Mouse (Mus musculus): ENCODE measurements around the gene Cp. TPM values are rescaled to one million over a fixed set of nuclear protein-coding genes. Genes with fewer than 3 reads are reported as not detected.
"Not testable (repeated sequence)": the region's sequence is repeated elsewhere in the genome, so short reads cannot be mapped to it uniquely, and the experiment has no call there.

Cp gene
- total RNA-seq, 2 experiments from 2014 or later, result 0.23 to 1.3 TPM

DNA sequence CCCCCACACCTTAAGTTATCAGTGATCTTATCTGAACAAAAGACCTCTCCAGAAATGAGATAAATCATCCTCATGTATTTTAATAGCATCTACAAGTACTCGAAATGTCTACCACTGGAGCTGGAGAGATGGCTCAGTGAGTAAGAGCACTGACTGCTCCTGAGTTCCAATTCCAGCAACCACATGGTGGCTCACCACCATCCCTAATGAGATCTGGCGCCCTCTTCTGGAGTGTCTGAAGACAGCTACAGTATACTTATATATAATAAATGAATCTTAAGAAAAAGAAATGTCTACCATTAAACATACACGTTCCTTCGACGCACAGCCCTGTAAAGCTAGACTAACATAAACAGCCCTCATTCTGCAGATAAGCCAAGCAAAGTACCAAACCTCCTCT is 45.9 kb downstream of the Cp start:
- ATAC-seq (replicated peaks; ENCODE audit: low FRiP score, poor library complexity, severe bottlenecking), result no peak

DNA sequence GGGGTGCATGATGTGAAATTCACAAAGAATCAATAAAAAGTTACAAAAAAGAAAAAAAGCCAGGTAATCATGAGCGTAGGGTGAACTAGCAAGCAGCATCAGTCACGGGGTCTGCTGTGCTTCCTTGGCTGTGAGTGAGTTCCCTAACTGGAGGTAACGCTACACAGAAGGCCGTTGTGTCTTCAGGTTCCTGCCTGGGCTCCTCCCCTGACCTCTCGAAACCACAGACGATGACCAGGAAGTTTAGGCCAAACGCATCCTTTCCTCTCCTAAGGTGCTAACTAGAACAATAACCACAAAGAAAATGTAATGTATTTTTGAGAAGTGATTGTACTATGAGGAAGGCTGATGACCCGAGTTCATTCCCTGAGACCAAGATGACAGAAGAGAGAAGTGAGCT is 47.6 kb downstream of the Cp start:
- ATAC-seq (replicated peaks; ENCODE audit: low FRiP score, poor library complexity, severe bottlenecking), result no peak

DNA sequence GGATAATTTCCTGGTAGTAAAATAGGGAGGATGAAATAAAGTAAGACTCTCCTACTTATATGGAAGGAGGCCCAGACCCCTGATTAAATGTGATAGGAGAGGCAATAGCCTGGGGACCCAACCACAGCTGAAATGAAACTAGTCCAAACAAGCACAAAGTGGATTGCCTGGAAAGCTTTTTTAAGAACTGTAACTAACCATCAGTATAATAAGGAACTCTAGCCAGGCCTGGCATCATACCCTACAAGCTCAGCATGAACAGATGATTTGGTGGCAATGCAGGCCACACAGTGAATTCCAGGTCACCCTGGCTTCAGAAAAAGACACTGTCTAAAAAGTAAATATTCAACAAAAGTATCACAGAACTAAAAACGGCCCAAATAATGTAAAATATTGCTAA is 48.8 kb downstream of the Cp start:
- no peak for ATAC-seq (replicated peaks; ENCODE audit: low FRiP score, poor library complexity, severe bottlenecking)

DNA sequence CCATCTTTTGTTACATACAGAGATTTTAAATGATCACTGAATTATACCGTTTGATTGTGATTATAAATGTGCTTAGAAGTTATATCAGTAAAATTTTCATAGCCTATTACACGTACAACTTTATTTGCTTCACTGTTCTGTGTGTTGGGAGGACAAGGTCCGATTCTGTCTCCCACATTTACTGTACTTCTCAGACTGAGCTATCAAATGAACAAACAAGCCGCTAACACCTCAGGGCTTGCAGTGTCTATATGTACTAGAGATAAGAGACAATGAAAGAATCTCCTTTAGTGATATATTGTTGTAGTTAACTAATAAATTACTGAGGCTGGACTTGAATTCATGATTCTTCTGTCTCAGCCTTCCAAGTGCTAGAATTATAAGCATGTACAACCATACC is 50.4 kb downstream of the Cp start:
- ATAC-seq (replicated peaks; ENCODE audit: low FRiP score, poor library complexity, severe bottlenecking), result no peak

DNA sequence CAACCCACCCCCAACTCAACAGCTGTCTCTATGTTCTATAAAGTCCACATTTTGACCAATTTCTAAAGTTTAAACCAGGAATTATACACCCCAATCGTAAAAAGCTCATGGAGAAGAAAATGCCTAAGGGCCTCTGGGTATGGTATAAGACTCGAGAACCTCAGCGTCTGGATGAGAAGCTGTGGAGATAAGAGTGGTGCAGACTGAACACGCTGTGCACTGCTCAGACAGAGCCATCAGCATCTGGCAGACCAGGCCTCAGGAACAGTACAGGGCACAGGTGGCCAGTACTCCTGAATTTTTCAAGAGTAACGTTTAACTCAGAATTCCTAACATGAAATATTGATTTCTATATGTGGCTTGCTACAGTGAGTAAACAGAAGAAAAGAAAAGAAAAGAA is 50.9 kb downstream of the Cp start:
- ATAC-seq (replicated peaks; ENCODE audit: low FRiP score, poor library complexity, severe bottlenecking), result no peak

DNA sequence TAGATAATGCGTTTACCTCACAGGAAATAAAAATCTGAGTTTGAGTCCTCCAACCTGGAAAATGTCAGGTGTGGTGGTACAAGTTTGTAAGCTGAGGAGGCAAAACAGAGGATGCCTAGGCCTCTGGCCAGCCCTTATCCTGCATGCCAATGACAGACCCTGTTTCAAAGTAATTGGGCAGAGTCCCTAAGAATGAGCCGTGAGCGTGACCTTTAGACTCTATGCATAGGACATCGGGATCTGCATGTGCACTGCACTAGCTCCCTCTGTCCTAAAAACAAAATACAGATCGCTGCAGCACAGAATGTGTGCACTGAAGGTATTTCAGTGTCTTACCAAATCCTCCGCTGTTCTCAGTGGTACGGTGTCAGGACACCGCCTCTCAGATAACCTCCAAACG is 53.6 kb downstream of the Cp start:
- ATAC-seq (replicated peaks; ENCODE audit: low FRiP score, poor library complexity, severe bottlenecking), result no peak

DNA sequence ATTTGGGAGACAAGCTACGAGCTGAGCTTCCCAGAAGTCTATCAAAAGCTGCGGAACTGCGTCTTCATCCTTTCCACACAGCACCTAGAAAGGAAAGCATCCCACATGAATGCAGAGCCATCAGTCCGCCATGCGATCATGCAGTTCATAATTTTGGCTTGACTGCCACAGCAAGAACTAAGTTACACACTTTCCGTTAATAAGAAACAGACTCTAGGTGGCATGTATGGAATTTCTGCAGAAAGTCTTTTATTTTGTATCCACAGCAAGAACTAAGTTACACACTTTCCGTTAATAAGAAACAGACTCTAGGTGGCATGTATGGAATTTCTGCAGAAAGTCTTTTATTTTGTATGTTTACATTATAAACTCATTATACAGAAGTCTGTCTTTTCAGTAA is 54.1 kb downstream of the Cp start:
- not testable (repeated sequence) for ATAC-seq (replicated peaks; ENCODE audit: low FRiP score, poor library complexity, severe bottlenecking)

DNA sequence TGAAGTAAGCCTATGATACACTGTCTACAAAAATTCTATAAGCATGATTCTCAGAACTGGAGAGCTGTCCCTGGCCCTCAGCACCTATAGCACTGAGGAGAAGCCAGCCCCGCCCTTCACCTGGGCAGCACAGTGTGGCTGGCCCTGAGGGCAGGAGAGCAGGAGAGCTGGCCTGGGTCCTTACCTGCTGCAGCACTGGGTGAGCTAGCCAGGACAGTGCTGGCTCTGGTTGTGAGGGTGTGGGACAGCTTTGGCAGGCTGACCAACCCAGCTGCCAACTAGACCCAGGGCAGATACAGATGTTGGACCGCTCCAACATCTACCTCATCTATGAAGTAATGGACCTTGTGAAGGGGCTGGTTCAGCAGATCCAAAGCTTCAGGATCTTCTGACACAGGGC is 57.6 kb downstream of the Cp start:
- ATAC-seq (replicated peaks; ENCODE audit: low FRiP score, poor library complexity, severe bottlenecking), result peak; percentile 39; the same call in 1 of the 2 replicates

DNA sequence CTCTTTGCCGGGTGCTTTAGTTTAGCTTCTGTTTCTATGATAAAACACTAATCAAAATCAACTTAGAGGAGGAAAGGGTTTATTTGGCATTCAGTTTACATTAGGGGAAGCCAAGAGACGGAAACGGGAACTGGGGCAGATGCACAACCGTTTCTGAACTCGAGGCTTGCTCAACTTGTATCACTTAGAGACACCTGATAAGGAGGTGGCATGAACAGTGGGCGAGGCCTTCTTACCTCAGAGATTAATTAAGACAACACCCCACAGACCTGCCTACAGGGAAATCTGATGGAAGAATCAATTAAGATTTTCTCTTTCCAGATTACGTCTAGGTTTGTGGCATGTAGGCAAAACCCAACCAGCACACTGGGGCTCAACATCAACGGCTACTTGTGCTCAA is 61.2 kb downstream of the Cp start:
- ATAC-seq (replicated peaks; ENCODE audit: low FRiP score, poor library complexity, severe bottlenecking), result no peak

DNA sequence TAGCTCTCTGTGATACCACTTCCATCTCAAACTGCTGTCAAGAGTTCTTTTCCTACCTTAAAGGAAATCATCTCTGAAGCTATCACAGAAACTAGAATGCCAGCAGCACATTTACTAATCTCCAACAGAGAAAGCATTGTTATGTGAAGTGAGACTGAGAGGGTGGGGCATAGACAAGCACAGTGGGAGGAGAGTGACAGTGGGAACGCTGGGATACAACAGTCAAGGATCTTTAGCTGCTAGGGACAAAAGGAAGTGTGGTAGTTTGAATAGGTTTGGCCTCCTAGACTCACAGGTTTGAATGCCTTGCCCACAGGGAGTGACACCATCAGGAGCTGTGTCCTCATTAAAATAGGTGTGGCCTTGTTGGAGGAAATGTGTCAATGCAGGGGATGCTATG is 67.0 kb downstream of the Cp start:
- no peak for ATAC-seq (replicated peaks; ENCODE audit: low FRiP score, poor library complexity, severe bottlenecking)

DNA sequence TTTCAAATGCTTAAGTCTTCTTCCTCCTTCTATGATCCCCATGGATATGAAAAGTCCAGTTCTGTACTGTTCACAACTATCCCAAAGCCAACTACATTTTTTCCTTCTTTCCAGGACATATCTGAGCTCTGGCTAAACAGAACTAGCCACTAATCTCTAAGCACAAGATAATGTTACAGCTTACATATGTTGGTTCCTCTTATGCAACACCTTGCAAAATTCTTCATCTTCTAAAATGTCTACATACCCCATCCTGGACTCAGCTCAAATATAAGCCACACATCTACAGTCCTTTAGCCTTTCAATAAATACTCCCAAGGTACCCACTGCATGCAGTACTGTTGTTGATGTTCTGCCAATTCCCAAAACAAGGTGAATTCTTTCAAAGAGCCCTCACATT is 69.6 kb downstream of the Cp start:
- no peak for ATAC-seq (replicated peaks; ENCODE audit: low FRiP score, poor library complexity, severe bottlenecking)

DNA sequence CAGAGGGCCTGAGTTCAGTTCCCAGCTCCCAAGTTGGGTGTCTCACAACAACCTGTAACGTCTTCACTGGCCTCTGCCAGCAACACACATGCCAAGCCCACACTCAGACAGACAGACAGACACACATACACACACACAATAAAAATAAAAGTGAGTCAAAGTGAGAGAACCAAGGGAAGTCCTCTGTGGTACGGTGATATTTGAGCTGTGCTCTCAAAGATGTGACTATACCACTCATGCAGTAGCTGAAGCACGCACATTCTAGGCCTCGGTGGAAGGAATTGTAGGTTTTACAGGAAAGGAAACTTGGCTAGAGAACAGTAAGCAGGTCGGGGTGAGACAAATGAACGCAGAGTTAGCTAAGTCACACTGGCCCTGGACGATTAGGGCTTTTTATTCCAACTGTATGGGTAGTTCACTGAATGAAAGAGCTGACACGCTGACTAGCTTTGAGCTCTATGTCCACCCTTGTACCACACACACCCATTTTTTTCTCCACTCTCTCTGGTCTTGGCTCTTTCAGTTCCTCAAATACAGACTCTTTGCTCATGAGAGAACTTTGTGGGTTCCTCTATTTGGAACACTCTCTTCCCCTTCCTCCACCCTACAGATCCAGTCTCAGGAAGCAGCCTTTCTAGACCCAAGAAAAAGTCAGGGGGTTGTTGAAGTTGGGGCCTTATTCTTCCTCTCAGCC is 70.3 kb downstream of the Cp start:
- ATAC-seq (replicated peaks; ENCODE audit: low FRiP score, poor library complexity, severe bottlenecking), result no peak

DNA sequence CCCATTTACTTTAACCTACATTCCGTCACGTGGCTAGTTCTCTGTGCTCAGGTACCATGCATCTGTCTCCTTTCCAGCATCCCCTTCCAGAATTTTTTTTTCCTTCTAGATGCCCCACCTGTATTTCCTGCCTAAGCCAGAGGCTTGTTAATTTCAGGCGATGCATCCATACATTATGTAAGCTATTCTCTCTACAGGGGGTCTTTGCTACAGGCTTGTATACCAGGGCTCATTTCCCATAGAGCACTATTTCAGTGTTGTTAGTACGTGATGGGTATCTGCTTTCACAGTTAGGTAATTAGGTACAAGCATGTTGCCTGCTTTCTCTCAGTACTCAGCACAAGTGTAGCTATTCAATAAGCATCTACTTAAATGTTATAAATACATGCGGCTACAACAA is 70.9 kb downstream of the Cp start:
- no peak for ATAC-seq (replicated peaks; ENCODE audit: low FRiP score, poor library complexity, severe bottlenecking)

DNA sequence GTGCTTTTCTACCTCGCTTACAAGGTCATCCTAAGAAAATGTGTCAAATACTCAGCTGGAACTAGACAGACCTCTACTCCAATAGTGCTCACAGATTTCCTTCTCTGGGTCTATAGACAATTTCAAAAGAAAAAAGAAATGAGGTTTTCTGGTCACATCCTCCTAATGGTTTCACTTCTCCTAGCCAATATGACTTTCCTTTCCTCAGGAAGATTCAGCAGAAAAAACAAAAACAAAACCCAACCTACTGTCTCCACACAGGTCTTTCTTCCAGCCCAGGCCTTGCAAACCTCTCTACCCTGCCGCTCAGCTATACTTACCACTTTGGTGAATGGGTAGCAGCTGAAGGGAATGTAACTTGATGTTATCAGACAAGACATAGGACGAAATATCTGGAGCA is 71.8 kb downstream of the Cp start:
- ATAC-seq (replicated peaks; ENCODE audit: low FRiP score, poor library complexity, severe bottlenecking), result no peak

DNA sequence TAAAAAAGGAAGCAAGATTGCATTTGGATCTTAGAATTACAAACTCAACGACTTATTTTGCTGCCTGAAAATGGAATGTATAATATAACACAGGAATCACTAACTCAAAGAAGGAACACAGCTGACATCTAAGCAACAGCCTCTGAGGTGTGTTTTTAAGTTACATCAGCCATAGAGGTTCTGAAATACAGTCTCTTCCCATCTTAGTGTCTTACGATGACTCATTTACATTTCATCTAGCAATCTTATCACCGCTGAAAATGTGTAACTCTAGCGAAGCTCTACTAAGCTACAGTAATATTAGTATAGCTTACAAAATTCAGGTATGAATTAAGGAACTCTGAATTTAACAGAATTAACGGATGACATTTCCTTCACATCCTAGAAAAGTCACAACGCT is 74.0 kb downstream of the Cp start:
- no peak for ATAC-seq (replicated peaks; ENCODE audit: low FRiP score, poor library complexity, severe bottlenecking)

DNA sequence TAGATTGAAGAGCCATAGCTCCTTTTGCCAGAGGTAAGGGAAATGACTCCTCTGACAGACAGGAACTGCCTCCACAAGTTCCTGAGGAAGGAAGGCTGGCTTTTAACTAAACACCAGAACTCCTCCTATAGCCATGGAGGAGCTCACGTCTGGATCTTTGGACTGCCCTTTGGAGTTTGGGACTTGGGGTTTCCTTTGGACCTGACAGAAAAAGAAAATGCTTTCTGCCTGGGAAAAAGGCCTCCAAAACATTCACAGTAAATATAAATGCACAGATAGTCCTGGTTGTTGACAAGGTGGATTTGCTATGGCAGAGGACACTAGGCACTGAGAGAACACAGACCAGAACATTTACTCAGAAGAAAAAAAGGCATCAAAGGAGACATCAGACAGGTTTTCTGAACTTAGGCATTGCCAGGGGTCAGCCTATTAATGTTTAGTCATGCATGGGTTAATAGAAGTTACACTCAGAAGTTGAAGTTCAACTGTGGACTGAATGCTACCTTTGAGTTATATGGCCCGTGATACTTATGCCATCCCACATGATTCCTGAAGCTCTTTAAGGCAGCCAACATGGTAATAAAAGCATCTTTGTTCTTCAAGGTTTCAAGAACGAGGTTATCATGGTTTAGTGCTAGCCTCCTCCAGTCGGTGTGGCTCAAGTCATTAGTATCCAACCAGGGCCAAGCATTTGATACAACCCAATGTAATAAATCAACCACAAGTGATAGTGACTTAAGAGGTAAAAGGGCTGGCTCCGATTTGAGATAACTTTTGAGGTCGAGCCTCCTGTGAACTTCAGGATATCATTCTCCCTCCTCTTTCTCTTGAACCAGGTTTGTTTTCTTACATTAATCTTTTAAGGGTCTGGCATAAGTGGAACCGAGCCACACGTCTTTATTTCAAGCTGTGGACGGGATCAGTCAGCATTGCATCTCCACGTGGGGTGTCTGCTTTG is 77.2 kb downstream of the Cp start:
- ATAC-seq (replicated peaks; ENCODE audit: low FRiP score, poor library complexity, severe bottlenecking), result no peak

DNA sequence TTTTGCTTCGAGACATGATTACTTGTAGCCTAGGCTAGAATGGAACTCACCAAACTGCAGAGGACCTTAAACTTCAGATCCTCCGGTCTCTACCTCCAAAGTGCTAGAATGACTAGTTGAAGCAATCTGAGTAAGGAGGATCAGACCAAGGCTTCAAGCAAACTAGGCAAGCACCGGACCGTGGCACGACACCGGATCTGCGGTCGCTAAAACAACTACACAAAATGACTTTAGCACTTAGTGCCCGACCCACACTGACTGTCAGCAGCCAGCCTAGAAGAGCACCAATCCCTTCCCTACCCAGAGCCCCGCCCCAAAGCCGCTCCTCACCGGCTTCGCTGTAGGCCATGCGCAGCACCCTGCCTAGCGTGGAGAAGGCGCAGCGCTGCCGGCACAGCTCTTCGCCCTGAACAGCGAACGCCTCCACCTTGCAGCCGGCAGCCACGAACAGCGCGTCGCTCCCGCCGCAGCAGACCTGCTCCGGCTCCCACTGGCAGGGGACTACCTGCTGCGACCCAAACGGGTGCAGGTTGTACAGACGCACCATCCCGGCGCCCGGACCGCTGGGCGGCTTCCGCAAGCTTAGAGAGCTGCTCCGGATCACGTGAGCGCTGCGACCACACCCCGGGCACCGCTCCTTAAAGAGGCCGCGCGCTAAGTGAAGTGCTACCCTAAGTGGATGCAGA is 78.0 kb downstream of the Cp start, which contains the start of gene Hps3:
TSS of gene Hps3 (minus strand) at position 597 of the 686 bp plus-strand sequence.
- peak; percentile 98 for ATAC-seq (replicated peaks; ENCODE audit: low FRiP score, poor library complexity, severe bottlenecking)

DNA sequence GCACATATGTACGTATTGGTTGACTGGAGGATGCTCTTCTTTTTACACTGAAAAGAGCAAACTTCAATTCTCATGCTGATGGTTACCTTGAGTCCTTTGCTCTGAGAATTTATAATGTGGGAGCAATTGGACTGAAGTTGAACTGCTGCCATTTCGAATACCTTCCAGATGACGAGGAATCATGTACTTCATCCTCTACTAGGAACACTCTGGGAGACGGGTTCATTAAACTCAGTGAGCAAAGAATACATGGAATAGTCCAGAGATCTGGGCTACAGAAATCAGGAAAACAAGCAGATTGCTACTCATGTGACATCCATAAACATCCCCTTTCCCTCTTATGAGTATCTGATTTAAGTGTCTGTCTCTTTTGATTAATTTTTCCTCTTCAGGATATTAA is 79.2 kb downstream of the Cp start:
- ATAC-seq (replicated peaks; ENCODE audit: low FRiP score, poor library complexity, severe bottlenecking), result no peak

DNA sequence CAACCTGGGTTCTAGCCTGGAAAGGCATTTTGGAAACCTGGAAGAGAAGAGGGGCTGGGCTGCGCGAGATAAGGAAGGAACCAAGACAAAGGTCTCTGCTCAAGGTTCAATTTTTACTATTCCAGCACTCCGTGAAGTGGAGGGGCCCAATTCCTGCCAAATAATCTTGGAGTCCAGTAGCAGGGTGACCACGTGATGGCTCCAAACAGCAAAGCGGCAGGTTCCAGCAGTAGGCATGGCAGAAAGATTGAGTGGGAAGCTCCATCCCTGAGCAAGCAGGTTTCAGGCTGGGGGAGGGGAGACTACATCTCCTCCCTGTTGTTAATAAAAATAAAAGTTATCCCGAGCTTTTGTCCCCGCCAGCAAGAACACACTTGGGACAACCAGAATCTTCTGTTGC is 84.6 kb downstream of the Cp start:
- not testable (repeated sequence) for ATAC-seq (replicated peaks; ENCODE audit: low FRiP score, poor library complexity, severe bottlenecking)

DNA sequence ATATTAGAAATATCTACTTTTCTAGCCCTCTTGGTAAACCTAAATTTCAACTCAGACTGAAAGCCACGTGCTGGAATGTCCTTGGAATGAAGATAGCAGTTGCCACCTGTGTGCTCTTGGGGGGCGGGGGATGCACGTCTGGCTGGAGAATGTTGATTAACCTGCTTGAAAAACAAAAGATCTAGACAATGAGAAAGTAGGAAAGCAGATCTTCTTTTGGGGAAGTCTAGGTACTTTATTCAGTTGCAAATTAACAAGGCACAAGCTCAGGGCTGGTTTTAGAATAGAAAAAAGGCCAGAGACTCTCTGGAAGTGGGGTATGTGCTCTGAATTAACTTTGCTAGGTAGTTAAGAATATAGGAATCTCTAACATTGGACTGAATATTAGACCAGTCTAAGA is 87.9 kb downstream of the Cp start:
- not testable (repeated sequence) for ATAC-seq (replicated peaks; ENCODE audit: low FRiP score, poor library complexity, severe bottlenecking)
